Mouse (Mus musculus): Measurements from ENCODE around the gene Elk4.

The Elk4 gene

GRCm38 (mm10) chr1:132065475-132066172, 58.2 kb downstream of the Elk4 start:
- no peak for DNase-seq (ENCODE audit: low spot score)

DNA sequence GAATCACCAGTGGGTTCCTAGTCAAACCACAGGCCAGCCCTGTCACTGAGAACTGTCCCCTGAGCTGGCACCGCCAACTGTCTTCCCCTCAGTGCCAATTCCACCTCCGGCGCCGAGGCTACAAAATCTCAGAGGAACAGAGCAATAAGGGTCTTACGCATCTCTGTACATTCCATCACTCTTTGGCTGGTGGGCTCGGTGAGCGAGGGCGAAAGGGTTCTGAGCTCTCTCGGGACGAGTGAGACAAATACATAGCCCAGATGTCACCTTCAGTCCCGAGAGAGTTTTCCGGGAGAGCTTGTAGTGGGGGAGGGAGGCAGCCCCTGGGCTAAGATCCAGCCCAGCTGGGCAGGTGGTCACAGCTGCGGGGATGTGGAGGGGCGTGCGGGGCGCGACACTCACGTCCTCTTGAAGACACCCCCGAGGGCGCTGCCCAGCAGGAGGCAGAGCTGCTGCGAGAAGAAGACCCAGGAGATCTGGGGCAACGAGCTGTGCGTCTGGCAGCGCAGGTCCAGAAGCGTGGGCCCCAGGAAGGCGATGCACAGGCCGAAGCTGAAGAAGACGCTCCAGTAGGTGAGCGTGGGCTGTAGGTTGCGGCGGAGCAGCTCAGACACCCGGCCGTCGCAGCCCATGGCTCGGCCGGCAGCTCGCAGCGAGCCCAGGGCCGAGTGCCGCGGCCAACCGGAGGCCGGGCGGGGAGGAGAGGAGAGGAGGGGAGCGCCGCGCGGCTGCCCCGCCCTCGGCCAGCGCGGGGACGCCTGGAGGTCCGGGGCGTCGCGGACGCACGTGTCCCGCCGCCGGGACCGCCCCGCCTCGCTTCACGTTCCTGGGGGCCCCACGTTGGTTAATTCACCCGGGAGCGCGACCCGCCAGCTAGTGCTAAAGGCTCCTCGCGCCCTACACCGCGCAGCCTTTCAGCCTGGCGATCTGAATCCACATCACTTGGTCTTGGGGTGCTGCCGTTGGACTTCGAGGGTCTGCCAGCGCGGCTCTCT, 60.2 kb downstream of the Elk4 start, which contains the start of gene Mfsd4a:
Mfsd4a (minus strand) TSS at position 802 of the 995 bp plus-strand sequence.
- DNase-seq (ENCODE audit: low spot score): peak; percentile 13

DNA sequence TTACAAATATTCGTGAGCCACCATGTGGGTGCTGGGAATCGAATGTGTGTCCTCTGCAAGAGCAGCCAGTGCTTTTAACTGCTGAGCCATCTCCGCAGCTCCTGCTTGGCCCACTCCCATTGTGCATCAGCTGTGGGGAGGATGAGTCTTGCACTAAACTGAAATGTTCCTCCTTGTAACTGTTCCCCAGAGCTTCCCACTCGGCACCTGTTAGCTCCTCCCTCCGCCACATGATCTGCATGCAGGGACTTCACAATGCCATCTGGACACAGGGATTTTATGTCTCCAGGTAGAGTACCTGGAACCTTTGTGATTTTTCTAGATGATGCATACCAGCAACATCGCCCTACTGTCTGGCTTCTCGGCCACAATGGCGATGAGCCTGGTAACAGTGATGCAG, 62.0 kb downstream of the Elk4 start:
- no peak for DNase-seq (ENCODE audit: low spot score)

- DNase-seq (ENCODE audit: low spot score): no peak
Measured at GRCm38 (mm10) chr1:132070659-132071058, 63.3 kb downstream of the Elk4 start.

GRCm38 (mm10) chr1:132075576-132075975, 68.2 kb downstream of the Elk4 start:
- no peak for DNase-seq (ENCODE audit: low spot score)

DNA sequence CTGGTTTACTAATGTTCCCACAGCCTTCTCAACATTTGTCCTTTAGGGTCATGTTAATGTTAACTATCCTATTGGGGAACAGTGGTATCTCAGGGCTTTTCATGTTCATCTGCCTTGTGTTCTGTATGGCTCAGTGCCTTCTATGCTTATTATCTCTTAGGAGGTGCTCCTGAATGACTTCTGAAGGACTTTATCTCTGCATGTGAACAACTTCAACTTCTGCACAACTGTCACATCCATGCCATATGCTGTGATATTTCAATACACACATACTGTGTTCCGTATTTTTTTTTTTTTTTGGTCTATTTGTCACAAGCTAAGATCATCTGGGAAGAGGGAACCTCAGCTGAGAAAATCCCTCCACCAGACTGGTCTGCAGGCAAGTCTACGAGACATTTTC, 71.0 kb downstream of the Elk4 start:
- no peak for DNase-seq (ENCODE audit: low spot score)

Data from ovary, postnatal 10 days (tissue).